Mouse (Mus musculus) cerebellum, adult 18-20 months (tissue): ENCODE data around the gene Sorbs2.

ENCODE experiments used
- DNase-seq, 2 experiments: peaks; one replicate each; pipeline ENCODE4 v3.0.0; 2021

Gene Sorbs2

DNA sequence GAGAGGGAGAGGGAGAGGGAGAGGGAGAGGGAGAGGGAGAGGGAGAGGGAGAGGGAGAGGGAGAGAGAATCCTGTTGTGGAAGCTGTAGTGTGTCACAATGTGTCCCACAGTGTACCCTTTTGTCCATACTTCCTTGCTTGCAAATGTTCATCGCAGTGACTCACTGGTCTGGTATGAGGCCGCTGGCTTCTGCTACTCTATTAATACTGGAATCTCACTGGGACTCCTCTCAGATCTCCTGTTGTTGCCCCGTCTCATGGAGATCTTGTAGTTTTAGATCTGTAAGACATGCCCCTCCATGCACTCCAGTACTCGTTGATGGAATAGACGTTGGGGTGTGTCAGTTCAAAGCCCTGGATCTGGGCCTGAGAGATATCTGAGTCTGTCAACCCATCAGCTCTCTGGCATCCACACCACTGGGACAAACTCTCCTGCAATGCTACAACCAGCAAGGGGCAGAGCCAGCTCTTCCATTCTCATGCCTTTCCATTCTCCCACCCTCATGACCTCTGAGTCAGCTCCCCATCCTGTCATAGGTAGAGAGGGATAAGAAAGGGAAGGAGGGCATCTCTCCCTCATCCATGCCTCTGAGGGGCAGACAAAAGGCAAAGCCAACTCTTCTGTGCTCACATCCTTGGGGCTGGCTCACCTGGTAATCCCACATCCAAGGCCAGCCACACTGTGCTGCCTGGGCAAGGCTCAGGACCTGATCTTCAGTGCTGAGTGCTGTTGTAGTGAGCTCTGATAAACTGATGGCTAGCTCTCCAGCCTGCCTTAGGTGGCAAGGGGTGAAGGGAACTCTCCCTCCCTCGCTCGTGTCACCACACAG is 72.3 kb downstream of the Sorbs2 start:
- no peak for DNase-seq

DNA sequence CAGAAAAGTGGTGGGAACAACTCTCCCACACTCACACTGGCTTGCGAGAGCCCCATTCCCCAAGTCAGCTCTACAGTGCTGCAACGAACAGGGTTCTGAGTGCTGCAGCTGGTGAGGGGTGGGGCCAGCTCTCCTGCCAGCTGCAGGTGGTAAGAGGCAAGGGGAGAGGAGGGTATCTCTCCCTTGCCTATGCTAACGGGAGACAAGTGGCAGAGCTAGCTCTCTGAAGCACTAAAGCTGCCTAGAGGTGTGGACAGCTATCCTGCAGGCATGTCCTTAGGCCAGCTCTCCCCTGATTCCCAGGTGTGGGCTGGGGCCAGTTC is 72.9 kb downstream of the Sorbs2 start:
- DNase-seq: no peak

- DNase-seq: no peak
These were observed 76.3 kb downstream of the Sorbs2 start for GRCm38 (mm10) chr8:45583856-45584255.

- no peak for DNase-seq
These were observed 76.9 kb downstream of the Sorbs2 start for GRCm38 (mm10) chr8:45584390-45585052.

DNA sequence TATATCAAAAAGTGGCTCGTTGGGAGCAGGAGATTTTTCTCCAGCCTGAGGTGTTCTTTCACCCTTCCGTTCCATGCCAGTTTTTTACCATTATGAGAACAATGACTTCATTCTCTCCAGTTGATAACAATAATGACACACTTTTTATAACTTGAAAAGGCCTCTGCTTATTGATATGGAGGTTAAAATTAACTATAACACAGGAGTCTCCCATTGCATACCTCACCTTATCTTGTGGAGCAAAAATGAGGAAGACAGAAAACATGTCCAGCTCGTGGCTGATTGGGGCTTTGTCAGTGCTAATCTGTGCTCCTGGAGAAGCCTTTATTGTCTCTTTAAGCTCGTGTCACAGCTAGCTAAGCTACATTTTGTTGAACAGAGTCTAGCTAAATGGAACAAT is 77.6 kb downstream of the Sorbs2 start:
- no peak for DNase-seq

GRCm38 (mm10) chr8:45587011-45587410 is 79.4 kb downstream of the Sorbs2 start:
- DNase-seq: no peak

GRCm38 (mm10) chr8:45591888-45592287 is 84.3 kb downstream of the Sorbs2 start:
- no peak for DNase-seq

DNA sequence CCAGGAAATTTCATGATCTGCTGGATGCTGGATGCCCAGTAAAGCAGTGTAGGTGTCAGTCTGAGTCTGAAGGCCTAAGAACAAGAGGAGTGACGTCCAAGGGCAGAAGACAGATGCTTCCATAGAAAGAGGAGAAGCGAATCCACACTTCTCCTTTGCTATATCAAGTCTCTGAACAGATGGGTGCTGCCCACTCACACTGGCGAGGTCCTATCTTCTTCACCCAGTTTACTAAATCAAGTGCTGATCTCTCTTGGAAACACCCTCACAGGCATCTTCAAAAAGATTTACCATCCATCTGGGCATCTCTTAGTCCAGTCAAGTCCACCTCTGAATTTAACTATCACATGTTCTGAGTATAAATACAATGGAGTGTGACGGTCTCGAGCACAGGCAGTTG is 86.1 kb downstream of the Sorbs2 start:
- DNase-seq: no peak

DNA sequence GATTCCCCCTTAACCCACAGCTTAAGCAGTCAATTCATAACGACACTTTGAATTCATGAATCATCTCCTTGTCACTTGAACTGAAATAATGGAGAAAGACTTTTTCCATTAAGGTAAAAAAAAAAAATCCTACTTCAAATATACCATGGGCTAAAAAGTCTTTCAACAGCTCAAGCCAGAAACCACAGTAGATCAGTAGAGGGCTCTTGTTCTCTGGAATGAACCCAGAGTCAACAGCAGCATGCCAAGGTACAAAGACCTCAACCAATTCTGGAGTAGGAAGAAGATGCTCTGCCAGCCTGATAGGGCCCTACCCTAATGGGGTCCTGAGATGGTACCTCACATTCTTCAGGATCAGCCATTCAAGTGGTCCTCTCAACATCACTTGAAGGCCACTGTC is 88.4 kb downstream of the Sorbs2 start:
- no peak for DNase-seq

DNA sequence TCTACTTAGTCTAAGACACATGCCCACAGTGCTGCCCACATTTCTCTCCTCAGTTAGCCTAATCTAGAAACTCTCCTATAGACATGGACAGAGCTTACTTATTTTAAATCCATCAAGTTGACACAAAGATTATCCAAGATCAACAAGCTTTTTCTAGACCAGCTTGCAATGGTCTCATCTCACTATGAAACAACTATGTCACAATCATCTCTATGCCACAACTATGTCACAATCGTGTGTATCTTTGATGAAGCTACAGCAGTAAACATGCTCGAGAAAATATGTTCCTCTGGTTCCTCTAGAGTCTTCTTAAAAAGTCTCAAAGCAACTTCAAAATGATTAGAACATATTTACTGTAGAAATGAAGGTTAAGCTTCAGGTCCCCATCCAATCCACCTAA is 89.0 kb downstream of the Sorbs2 start:
- DNase-seq: no peak

GRCm38 (mm10) chr8:45597631-45598420 is 90.2 kb downstream of the Sorbs2 start:
- DNase-seq: no peak

- DNase-seq: no peak
These were observed 91.3 kb downstream of the Sorbs2 start for GRCm38 (mm10) chr8:45598883-45599282.

- no peak for DNase-seq
These were observed 94.4 kb downstream of the Sorbs2 start for GRCm38 (mm10) chr8:45602019-45602418.

DNA sequence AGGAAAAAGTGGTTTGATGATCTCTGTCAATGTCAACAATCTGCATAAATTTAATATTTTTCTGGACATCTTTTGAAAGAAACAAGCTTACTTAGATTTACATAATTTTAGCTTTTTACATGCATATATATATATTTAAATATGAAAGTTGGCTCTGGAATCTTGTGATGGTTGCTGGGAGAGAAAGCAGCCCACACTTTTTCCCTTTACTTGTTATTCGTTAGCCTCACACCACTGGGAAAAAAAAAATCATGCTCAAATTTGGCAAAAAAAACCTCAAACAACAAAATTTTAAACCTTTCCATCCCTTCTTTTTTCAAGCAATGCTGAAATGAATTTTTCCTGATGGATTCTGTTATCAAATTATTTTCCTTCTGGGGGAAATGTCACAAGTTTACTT is 97.8 kb downstream of the Sorbs2 start:
- no peak for DNase-seq

DNA sequence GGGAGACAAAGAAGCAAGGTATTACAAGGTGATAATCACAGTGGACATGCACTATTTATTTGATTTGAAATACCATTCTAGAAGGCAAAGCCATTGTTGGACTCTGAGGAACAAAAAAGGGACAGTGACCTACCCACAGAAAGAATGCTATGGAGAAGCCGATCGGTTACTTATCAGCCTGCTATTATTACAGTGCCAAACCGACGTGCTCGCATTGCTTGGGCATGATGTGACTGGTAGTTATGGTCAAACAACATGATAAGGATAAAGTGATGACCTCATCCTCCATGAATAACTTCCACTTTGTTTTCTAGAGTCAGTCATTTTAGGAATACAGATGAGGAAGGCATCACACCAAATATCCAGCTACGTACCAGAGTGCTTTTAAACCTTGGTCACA is 99.4 kb downstream of the Sorbs2 start:
- no peak for DNase-seq

DNA sequence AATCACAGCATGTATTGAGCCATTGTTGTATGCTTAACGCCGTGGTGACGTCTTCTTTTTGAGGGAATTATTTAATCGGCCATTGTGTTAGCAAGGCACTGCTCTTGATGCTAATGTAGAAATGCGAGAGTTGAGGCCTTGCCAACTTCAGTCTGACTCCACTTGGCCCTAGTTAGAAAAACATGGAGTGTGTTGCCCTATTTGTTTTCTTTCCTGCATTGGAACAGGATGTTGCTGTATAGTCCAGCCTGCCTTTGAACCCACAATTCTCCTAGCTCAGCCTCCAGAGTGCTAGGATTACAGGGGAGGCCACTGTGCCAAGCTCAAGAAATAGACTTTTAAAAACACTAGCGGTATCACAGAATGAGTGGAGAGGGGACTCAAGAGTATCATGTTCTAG is 100.8 kb downstream of the Sorbs2 start:
- no peak for DNase-seq

- no peak for DNase-seq
These were observed 103.0 kb downstream of the Sorbs2 start for GRCm38 (mm10) chr8:45610426-45611215.

DNA sequence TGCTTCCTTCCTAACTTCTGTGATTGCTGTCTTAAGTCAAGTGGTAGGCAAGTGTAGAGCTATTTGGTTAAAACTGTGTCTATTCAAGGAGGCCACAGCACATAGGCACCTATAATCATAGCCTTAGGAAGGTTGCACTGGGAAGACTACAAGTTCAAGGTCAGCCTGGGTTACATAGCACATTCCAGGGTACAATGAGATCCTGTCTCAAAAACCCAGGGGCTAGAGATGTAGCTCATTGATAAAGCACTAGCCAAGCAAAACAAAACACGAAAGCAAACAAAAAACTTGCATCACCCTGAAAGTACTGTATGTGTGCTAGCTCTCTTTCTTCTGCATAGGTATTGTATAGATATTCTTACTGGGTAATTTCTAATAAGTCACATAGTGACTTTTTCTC is 103.7 kb downstream of the Sorbs2 start:
- no peak for DNase-seq

DNA sequence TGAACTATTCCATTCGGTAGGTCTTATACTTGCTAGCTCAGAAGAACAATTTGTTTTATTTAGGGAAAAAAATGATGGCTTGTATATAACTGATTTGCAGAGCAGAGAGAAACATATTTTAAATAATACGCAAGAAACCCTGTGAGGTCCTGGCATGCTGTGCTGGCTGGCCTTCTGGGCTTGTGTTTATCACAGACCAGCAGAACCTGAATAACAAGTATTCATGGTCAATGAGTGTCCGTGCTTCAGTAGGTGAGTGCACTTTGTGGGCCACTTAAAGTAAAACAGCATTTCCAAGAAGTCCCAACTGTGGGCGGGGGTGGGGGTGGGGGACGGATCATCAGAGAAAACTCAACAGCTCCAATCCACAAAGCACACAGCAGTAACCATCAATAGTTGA is 107.0 kb downstream of the Sorbs2 start:
- no peak for DNase-seq

GRCm38 (mm10) chr8:45615050-45615449 is 107.5 kb downstream of the Sorbs2 start:
- DNase-seq: no peak

DNA sequence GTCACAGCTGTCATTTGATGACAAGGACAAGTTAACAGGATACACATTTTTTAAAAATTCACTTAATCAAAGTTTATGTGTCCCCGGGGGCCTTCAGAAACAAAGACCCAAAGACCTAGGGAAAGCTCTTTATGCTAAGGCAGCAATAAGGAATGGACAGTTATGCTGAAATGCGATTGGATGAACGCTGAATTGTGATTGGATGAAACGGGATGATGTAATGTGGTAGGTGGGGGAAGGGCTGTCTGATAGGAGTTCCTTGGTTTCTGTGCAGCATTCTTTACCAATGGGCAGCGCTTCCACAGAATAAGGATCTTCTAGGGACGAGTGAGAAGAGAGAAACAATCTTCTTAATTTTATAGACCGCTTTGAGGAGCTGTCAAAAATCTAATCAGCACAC is 108.0 kb downstream of the Sorbs2 start:
- no peak for DNase-seq

GRCm38 (mm10) chr8:45621576-45622178 is 114.1 kb downstream of the Sorbs2 start:
- DNase-seq: no peak

DNA sequence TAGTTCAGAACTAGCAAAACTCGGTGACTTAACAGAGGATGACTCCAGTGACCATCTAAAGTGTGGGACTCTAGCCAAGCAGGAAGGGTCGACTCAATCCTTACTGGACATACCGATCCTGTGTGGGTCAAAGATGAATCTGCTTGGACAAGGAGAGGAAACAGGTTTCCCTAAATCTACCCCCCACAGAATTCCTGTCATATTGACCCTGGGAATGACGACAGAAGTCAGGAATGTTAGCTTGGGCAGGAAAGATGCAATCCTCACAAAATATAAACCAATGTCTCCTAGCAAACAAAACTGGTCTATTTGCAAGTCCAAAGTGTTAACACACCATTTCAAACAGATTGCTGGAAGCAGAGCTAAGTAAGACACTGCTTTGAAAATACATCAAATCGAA is 118.8 kb downstream of the Sorbs2 start:
- no peak for DNase-seq
